Mouse (Mus musculus) liver, postnatal 0 days (tissue): ENCODE measurements around the gene Ifrd2.

Experiments
- CTCF ChIP-seq: sonication (generic); IDR thresholded peaks from 2 replicates; pipeline ENCODE4 v1.5.1; 2016; ENCODE audit warnings: antibody characterized with exemption, low read depth
- EP300 ChIP-seq: IDR thresholded peaks from 2 replicates; pipeline ENCODE4 v1.6.1; 2016; ENCODE audit warnings: antibody characterized with exemption, low read depth, mild to moderate bottlenecking

DNA sequence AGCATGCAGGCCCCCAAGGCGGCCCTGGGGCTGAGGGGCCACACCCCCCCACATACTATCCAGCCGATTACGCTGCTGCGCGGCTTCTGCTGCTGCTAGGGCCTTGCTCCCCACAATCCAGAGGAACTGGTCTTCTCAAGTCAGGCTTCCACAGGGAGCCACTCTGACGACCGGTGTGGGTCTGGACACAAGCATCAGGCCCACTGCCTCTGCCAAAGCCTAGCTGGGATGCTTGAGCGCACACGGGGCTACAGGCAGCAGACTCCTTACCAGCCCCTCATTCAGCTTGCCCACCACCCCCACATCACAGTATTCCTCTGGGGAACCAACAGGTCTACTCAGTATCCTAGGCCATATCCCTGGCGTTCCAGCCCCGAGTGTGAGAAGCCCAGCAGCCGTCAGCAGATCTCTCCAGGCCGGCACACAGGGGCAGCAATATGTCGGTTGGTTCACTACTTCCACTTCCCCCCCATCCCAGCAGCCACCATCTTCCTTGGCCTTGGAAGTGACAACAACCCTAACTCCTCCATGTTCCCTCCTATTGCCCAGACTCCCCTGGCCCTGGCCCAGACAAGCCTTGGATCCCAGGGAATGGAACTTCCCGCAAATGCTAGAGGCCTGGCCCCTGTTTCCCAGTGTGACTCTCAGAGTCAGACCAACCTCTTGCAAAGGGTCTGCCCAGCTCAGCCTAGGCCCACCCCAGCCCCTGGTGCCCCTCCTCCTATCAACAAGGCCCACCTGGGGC is 46.4 kb downstream of the Ifrd2 start:
- TF ChIP-seq CTCF (no peak), EP300 (no peak)
